Mouse (Mus musculus) ES-Bruce4 (cell line): ENCODE results near the gene Zbtb12.

Source experiments
- EP300 ChIP-seq: IDR thresholded peaks from 2 replicates; pipeline ENCODE4 v1.6.1; 2011; ENCODE audit warnings: low read depth, low read length; ENCODE audit not compliant: insufficient read depth
- POLR2A ChIP-seq: IDR thresholded peaks from one replicate; pipeline ENCODE4 v1.8.1; 2011; ENCODE audit warnings: low read length; ENCODE audit not compliant: insufficient read depth

- TF ChIP-seq POLR2A (no peak), EP300 (no peak)
These were observed 18.3 kb downstream of the Zbtb12 start for GRCm38 (mm10) chr17:34897373-34898159.
